Mouse (Mus musculus) kidney, adult 11 months (tissue): ENCODE results near the gene Dcst2.
A peak's percentile ranks its signal among the peaks of the same experiment; 100 is the strongest.

Experiments used
- DNase-seq: peaks from one replicate; pipeline ENCODE4 v3.0.0; 2022

The Dcst2 gene

GRCm38 (mm10) chr3:89365486-89366414 lies 4.0 kb downstream of the Dcst2 start:
- DNase-seq = no peak

- no peak for DNase-seq
Observed at GRCm38 (mm10) chr3:89367338-89367737, 5.6 kb downstream of the Dcst2 start.

GRCm38 (mm10) chr3:89373581-89374231 lies 11.9 kb downstream of the Dcst2 start:
- DNase-seq = no peak

- DNase-seq = no peak
Observed at GRCm38 (mm10) chr3:89377831-89378230, 16.1 kb downstream of the Dcst2 start.

- peak; percentile 71 for DNase-seq
Observed at GRCm38 (mm10) chr3:89378394-89379067, 16.8 kb downstream of the Dcst2 start.

- DNase-seq = no peak
Observed at GRCm38 (mm10) chr3:89379388-89380131, 17.8 kb downstream of the Dcst2 start.

GRCm38 (mm10) chr3:89380291-89380690 lies 18.5 kb downstream of the Dcst2 start:
- no peak for DNase-seq

- DNase-seq = no peak
Observed at GRCm38 (mm10) chr3:89380711-89381110, 18.9 kb downstream of the Dcst2 start.

- no peak for DNase-seq
Observed at GRCm38 (mm10) chr3:89381233-89381632, 19.5 kb downstream of the Dcst2 start.

GRCm38 (mm10) chr3:89382033-89382882 lies 20.5 kb downstream of the Dcst2 start:
- DNase-seq = no peak

GRCm38 (mm10) chr3:89382950-89383349 lies 21.2 kb downstream of the Dcst2 start:
- DNase-seq = no peak

- no peak for DNase-seq
Observed at GRCm38 (mm10) chr3:89383651-89384255, 22.0 kb downstream of the Dcst2 start.

- DNase-seq = no peak
Observed at GRCm38 (mm10) chr3:89384331-89385076, 22.7 kb downstream of the Dcst2 start.

- DNase-seq = no peak
Observed at GRCm38 (mm10) chr3:89385451-89385850, 23.7 kb downstream of the Dcst2 start.

GRCm38 (mm10) chr3:89386438-89387420 lies 25.0 kb downstream of the Dcst2 start:
- DNase-seq = no peak

GRCm38 (mm10) chr3:89387632-89388031 lies 25.9 kb downstream of the Dcst2 start:
- peak; percentile 37 for DNase-seq

GRCm38 (mm10) chr3:89388134-89388881 lies 26.5 kb downstream of the Dcst2 start:
- peak; percentile 67 for DNase-seq
